Mouse (Mus musculus) lung, postnatal 0 days (tissue): Measurements from ENCODE around the gene Ankrd33.

Experiments used
- CTCF ChIP-seq: IDR thresholded peaks from 2 replicates; pipeline ENCODE4 v1.5.1; 2016; ENCODE audit warnings: antibody characterized with exemption, mild to moderate bottlenecking
- EP300 ChIP-seq: IDR thresholded peaks from 2 replicates; pipeline ENCODE4 v1.6.1; 2016; ENCODE audit warnings: antibody characterized with exemption, mild to moderate bottlenecking, control low read depth

DNA sequence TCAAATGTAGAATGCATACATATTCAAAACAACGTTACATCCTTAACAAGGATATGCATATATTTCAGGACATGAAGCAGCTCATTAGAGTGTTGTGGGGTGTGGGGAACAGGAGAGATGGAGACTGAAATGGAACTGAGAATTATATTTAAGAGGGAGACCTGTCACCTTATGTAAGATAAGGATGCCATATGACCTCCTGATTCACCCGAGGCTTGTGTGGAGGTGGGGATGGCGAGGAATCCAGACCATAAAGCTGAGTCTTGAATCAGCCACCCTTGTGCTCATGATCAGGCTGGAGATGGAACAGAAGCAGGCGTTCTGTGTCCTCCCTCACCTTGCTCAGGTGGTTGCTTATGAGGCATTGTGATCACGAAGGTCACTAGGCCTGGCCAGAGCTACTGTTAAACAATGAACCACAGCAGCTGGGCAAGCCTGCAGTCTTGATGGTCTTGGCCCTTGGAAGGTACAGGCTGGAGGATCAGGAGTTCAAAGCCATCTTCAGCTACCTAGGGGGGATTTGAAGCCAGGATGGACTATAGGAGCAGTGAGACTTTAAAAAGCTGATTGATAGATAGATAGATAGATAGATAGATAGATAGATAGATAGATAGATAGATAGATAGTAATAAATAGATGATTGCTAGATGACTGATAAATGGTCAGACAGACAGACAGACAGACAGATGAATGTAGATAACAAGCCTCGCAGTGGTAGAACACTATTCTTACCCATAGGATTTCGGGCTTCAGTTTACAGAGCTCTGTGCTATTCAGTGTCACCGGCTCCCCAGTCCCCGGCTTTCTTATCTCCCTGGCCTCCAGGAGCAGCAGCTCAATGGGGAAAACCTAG lies 36.1 kb downstream of the Ankrd33 start:
- TF ChIP-seq CTCF (no peak), EP300 (no peak)
